Mouse (Mus musculus): ENCODE data around the gene Gm12394.
"Not testable (repeated sequence)": the region's sequence is repeated elsewhere in the genome, so short reads cannot be mapped to it uniquely, and the experiment has no call there.

Gene Gm12394

GRCm38 (mm10) chr4:42860483-42860882 lies 3.9 kb upstream of the Gm12394 start:
- not testable (repeated sequence) for DNase-seq (ENCODE audit: low read depth, low spot score)

GRCm38 (mm10) chr4:42853788-42854187 lies 2.8 kb downstream of the Gm12394 start, which contains the start of gene Fam205a1:
Gene Fam205a1 (minus strand): TSS chr4:42853888.
- not testable (repeated sequence) for DNase-seq (ENCODE audit: low read depth, low spot score)

- DNase-seq (ENCODE audit: low read depth, low spot score): not testable (repeated sequence)
Measured at GRCm38 (mm10) chr4:42773893-42774292, 82.7 kb downstream of the Gm12394 start, which contains the start of gene Ccl21a. Gene Ccl21a (minus strand): TSS chr4:42773993.

GRCm38 (mm10) chr4:42756477-42756876 lies 100.1 kb downstream of the Gm12394 start, which contains the start of gene Ccl19:
Gene Ccl19 (minus strand): TSS chr4:42756577.
- DNase-seq (ENCODE audit: low read depth, low spot score): not testable (repeated sequence)

- not testable (repeated sequence) for DNase-seq (ENCODE audit: low read depth, low spot score)
Measured at GRCm38 (mm10) chr4:42735245-42735644, 121.3 kb downstream of the Gm12394 start, which contains the start of gene 4930578G10Rik. Gene 4930578G10Rik (plus strand): TSS chr4:42735545.
